Mouse (Mus musculus): Measurements from ENCODE around the gene Scarf2. TPM values are rescaled to one million over a fixed set of nuclear protein-coding genes. Genes with fewer than 3 reads are reported as not detected.

The Scarf2 gene
- polyA plus RNA-seq, 1 experiment from 2014 or later: 7.3 TPM

DNA sequence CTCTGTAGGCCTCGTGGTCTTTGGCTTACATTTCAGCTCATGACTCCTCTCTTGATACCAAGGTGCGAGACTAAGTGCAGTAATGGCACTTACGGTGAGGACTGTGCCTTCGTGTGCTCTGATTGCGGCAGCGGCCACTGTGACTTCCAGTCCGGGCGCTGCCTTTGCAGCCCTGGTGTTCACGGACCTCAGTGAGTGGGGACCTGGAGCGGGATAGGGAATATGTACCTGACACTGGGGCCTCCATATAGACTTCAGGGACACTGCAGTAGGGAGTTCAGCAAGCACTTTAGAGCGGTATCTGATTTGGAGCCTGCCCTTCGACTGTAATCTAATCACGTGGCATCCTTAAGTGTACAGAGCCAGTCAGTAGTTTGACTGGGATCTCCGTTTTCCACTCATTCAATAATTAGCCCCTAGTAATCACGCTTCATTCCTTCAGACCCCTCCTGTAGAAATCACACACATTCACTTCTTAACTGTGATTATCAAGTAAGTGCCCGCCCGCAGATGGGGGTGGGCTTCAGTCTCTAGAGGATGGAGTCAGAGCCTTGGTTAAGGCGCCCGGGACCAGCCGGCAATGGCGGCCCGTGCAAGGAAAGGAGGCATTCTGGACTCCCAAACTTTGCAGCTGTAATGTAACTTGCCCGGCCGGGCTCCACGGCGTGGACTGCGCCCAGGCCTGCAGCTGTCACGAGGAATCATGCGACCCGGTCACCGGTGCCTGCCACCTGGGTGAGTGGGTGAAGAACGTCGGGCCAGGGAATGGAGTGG is 6.8 kb downstream of the Scarf2 start:
- 45% methylated on average over 33 of the region's 33 CpGs for WGBS
- H3K4me2 ChIP-seq (ENCODE audit: low read depth, low read length): peak overlapping the region; percentile 66
- peak overlapping the region; percentile 37 for H3K4me3 ChIP-seq (replicated peaks; ENCODE audit: low read length)
- 0 out of 2 replicates have a peak, but pooled peaks cover 4% of the 10 kb centered on the region for H3K36me3 ChIP-seq (ENCODE audit: control insufficient read depth, insufficient read depth, low read length)
- peaks cover 71% of the 10 kb centered on the region for H3K4me1 ChIP-seq (ENCODE audit: control insufficient read depth, insufficient read depth, low read length)
- H3K27me3 ChIP-seq (ENCODE audit: control insufficient read depth, insufficient read depth, low read length): peaks cover 43% of the 10 kb centered on the region
- no peak for ATAC-seq (ENCODE audit: insufficient read depth, low FRiP score)
- no peaks in the 10 kb centered on the region for H3K9me3 ChIP-seq (replicated peaks; ENCODE audit: control insufficient read depth, low read length)
- H3K9ac ChIP-seq (ENCODE audit: low read length): peak overlapping the region; percentile 41
- H3K27ac ChIP-seq (ENCODE audit: low read length): no peak overlapping the region

DNA sequence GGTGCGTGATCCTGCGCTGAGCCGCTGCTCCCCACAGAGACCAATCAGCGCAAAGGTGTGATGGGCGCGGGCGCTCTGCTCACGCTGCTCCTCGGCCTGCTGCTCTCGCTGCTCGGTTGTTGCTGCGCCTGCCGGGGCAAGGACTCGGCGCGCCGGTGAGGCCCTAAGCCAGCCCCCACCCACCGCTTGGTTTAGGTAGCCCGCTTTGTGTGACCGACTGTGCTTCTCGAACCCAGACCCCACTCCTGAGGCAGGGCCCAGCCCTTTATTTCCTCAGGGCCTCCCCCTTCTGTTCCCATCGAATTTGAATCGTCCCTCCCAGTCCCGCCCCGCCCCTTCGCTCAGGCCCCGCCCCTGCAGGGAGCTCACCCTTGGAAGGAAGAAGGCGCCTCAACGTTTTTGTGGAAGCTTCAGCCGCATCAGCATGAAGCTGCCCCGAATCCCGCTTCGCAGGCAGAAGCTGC is 7.4 kb downstream of the Scarf2 start:
- Histone ChIP-seq H3K9me3 (replicated peaks; ENCODE audit: control insufficient read depth, low read length) (no peaks in the 10 kb centered on the region), H3K27ac (ENCODE audit: low read length) (no peak overlapping the region), H3K27me3 (ENCODE audit: control insufficient read depth, insufficient read depth, low read length) (peaks cover 39% of the 10 kb centered on the region), H3K4me3 (replicated peaks; ENCODE audit: low read length) (peak overlapping the region; percentile 37), H3K9ac (ENCODE audit: low read length) (peak overlapping the region; percentile 41; the same call in 1 of the 2 replicates), H3K36me3 (ENCODE audit: control insufficient read depth, insufficient read depth, low read length) (0 out of 2 replicates have a peak, but pooled peaks cover 4% of the 10 kb centered on the region), H3K4me2 (ENCODE audit: low read depth, low read length) (peak overlapping the region; percentile 66), H3K4me1 (ENCODE audit: control insufficient read depth, insufficient read depth, low read length) (peaks cover 72% of the 10 kb centered on the region)
- peak; percentile 26; the same call in 1 of the 2 replicates for ATAC-seq (ENCODE audit: insufficient read depth, low FRiP score)
- 23% methylated on average over 33 of the region's 33 CpGs for whole genome bisulfite sequencing

DNA sequence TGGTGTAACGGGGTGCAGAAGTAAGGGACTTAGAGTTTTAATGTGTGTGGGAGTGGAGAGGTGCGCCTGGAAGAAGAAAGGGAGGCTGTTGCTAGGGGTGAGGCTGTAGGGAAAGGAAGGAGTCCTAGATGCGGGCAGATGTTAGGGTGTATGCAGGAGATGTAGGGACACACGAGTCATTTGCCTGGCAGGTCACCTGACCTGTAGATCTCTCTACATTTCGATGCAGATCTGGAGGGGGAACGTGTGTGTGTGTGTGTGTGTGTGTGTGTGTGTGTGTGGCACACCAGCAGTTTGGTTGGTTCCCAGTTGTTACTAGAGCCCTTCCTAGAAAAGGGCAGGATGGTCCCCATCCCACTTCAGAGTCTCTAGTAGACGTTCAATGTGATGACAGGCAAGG is 7.9 kb downstream of the Scarf2 start:
- Histone ChIP-seq H3K9me3 (replicated peaks; ENCODE audit: control insufficient read depth, low read length) (no peaks in the 10 kb centered on the region), H3K9ac (ENCODE audit: low read length) (no peak overlapping the region), H3K4me1 (ENCODE audit: control insufficient read depth, insufficient read depth, low read length) (peaks cover 70% of the 10 kb centered on the region), H3K4me3 (replicated peaks; ENCODE audit: low read length) (peak overlapping the region; percentile 37), H3K27me3 (ENCODE audit: control insufficient read depth, insufficient read depth, low read length) (peaks cover 37% of the 10 kb centered on the region), H3K36me3 (ENCODE audit: control insufficient read depth, insufficient read depth, low read length) (0 out of 2 replicates have a peak, but pooled peaks cover 4% of the 10 kb centered on the region), H3K27ac (ENCODE audit: low read length) (no peak overlapping the region), H3K4me2 (ENCODE audit: low read depth, low read length) (peak overlapping the region; percentile 66)
- WGBS: 43% methylated on average over 7 of the region's 7 CpGs
- no peak for ATAC-seq (ENCODE audit: insufficient read depth, low FRiP score)

DNA sequence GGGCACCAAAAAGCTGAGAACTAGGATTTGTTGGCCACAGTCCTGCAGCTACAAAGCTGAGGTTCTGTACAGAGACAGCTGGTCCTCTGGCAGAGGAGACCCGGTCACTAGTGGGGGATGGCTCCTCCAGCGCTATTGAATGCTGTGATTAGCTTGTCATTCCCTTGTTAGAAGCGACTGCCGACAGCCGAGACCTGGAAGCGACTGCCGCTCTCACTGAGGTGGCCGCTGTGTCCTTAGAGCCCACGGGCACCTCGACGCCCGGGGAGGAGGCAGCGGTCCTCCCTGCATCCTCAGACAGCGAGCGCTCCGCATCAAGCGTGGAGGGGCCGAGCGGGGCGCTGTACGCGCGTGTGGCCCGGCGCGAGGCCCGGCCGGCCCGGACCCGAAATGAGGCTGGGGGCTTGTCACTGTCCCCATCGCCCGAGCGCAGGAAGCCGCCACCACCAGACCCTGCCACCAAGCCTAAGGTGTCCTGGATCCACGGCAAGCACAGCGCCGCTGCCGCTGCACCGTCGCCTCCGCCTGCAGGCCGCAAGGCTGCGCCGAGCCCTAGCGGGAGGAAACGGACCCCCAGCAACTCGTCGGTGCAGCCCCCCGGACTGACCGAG is 9.6 kb downstream of the Scarf2 start:
- no peak for ATAC-seq (ENCODE audit: insufficient read depth, low FRiP score)
- peak overlapping the region; percentile 46 for H3K4me3 ChIP-seq (replicated peaks; ENCODE audit: low read length)
- H3K27ac ChIP-seq (ENCODE audit: low read length): 0 out of 2 replicates have a peak overlapping the region, but pooled peaks have one; percentile 51
- H3K9me3 ChIP-seq (replicated peaks; ENCODE audit: control insufficient read depth, low read length): no peaks in the 10 kb centered on the region
- WGBS: 23% methylated on average over 50 of the region's 50 CpGs
- H3K4me2 ChIP-seq (ENCODE audit: low read depth, low read length): peak overlapping the region; percentile 59
- H3K4me1 ChIP-seq (ENCODE audit: control insufficient read depth, insufficient read depth, low read length): peaks cover 63% of the 10 kb centered on the region
- peak overlapping the region; percentile 73 for H3K9ac ChIP-seq (ENCODE audit: low read length)
- peaks cover 30% of the 10 kb centered on the region for H3K27me3 ChIP-seq (ENCODE audit: control insufficient read depth, insufficient read depth, low read length)
- H3K36me3 ChIP-seq (ENCODE audit: control insufficient read depth, insufficient read depth, low read length): 0 out of 2 replicates have a peak, but pooled peaks cover 4% of the 10 kb centered on the region

DNA sequence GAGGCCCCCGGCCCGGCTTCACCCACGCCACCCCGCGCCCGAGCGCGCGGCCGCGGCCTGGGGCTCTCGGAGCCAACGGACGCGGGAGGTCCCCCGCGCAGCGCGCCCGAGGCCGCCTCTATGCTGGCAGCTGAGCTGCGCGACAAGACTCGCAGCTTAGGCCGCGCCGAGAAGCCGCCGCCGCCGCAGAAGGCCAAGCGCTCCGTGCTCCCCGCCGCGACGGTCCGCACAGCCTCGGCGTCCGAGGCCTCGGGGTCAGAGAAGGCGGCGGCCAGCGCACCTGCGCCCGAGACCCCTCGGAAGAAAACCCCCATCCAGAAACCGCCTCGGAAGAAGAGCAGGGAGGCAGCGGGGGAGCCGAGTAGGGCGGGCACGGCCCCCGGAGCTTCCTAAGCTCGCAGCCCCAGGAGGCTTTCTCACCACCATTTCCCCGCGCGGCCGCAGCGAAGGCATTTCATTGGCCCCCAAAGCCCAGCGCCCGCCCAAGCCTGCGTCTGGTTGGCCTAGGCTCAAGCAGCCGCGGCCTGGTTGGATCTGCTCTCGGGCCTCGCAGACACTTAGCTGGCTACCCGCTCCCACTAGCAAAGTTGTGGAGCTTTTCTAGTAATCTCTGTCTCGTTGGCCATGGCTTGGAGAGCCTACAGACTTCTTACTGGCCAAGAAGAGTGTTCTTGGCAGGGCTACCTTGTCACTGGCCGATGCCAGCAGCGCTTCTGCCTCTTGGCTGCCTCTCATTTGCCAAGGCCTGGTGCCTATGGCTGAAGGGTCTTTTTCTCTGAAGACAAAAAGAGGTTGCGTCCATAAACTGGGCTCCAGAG is 10.3 kb downstream of the Scarf2 start:
- Histone ChIP-seq H3K9ac (ENCODE audit: low read length) (peak overlapping the region; percentile 73), H3K4me1 (ENCODE audit: control insufficient read depth, insufficient read depth, low read length) (peaks cover 56% of the 10 kb centered on the region), H3K27ac (ENCODE audit: low read length) (peak overlapping the region; percentile 51; the same call in 1 of the 2 replicates), H3K36me3 (ENCODE audit: control insufficient read depth, insufficient read depth, low read length) (0 out of 2 replicates have a peak, but pooled peaks cover 4% of the 10 kb centered on the region), H3K9me3 (replicated peaks; ENCODE audit: control insufficient read depth, low read length) (no peaks in the 10 kb centered on the region), H3K27me3 (ENCODE audit: control insufficient read depth, insufficient read depth, low read length) (peaks cover 22% of the 10 kb centered on the region), H3K4me2 (ENCODE audit: low read depth, low read length) (peak overlapping the region; percentile 59), H3K4me3 (replicated peaks; ENCODE audit: low read length) (peak overlapping the region; percentile 46)
- 13% methylated on average over 73 of the region's 73 CpGs for WGBS
- ATAC-seq (ENCODE audit: insufficient read depth, low FRiP score): peak; percentile 60; the same call in 1 of the 2 replicates

DNA sequence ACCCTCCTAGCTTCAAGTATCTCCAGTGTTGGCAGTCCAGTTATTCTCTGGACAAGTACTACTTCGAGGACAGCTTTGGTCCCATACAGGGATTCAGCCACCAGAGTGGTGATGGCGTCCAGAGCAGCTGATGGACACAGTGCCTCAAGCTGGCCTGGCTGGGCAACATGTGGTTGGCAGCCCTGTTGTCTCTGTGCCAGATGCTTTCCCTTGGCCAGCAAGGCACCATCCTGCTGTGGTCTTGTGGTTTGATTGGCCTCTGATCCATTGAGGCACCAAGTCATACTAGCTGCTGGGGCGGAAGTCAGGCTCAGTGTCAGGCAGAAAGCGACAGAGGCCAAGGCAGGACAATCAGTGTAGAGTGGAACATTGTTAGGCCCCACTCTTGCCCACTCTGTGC is 12.0 kb downstream of the Scarf2 start:
- Histone ChIP-seq H3K36me3 (ENCODE audit: control insufficient read depth, insufficient read depth, low read length) (no peaks in the 10 kb centered on the region), H3K9me3 (replicated peaks; ENCODE audit: control insufficient read depth, low read length) (no peaks in the 10 kb centered on the region), H3K4me2 (ENCODE audit: low read depth, low read length) (no peak overlapping the region), H3K27ac (ENCODE audit: low read length) (peak overlapping the region; percentile 48), H3K4me1 (ENCODE audit: control insufficient read depth, insufficient read depth, low read length) (peaks cover 38% of the 10 kb centered on the region), H3K4me3 (replicated peaks; ENCODE audit: low read length) (no peak overlapping the region), H3K27me3 (ENCODE audit: control insufficient read depth, insufficient read depth, low read length) (peaks cover 10% of the 10 kb centered on the region), H3K9ac (ENCODE audit: low read length) (no peak overlapping the region)
- no peak for ATAC-seq (ENCODE audit: insufficient read depth, low FRiP score)
- WGBS: 84% methylated on average over 4 of the region's 4 CpGs

DNA sequence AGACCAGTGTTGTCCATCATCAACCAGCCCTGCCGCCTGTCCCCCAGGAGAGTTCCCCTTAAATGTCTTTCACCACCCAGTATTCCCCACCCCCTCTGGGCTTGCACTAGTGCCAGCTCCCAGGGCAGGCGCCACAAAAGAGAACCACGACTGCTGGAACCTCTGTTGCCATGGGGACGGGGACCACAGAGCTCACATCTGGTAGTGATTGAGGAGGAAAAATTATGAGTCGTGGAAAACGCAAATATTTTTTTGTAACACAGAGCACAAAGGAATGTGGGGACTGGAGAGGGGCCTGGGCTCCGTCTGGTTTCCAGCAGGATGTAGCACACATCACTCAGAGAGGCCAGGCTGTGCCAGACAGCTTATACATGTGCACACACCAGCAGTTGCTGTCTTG is 12.6 kb downstream of the Scarf2 start:
- H3K4me1 ChIP-seq (ENCODE audit: control insufficient read depth, insufficient read depth, low read length): peaks cover 33% of the 10 kb centered on the region
- no peak overlapping the region for H3K4me3 ChIP-seq (replicated peaks; ENCODE audit: low read length)
- 18% methylated on average over 7 of the region's 7 CpGs for whole genome bisulfite sequencing
- H3K27ac ChIP-seq (ENCODE audit: low read length): peak overlapping the region; percentile 48
- peak; percentile 56; the same call in 1 of the 2 replicates for ATAC-seq (ENCODE audit: insufficient read depth, low FRiP score)
- H3K27me3 ChIP-seq (ENCODE audit: control insufficient read depth, insufficient read depth, low read length): peaks cover 10% of the 10 kb centered on the region
- no peak overlapping the region for H3K4me2 ChIP-seq (ENCODE audit: low read depth, low read length)
- H3K9me3 ChIP-seq (replicated peaks; ENCODE audit: control insufficient read depth, low read length): no peaks in the 10 kb centered on the region
- H3K9ac ChIP-seq (ENCODE audit: low read length): no peak overlapping the region
- no peaks in the 10 kb centered on the region for H3K36me3 ChIP-seq (ENCODE audit: control insufficient read depth, insufficient read depth, low read length)

DNA sequence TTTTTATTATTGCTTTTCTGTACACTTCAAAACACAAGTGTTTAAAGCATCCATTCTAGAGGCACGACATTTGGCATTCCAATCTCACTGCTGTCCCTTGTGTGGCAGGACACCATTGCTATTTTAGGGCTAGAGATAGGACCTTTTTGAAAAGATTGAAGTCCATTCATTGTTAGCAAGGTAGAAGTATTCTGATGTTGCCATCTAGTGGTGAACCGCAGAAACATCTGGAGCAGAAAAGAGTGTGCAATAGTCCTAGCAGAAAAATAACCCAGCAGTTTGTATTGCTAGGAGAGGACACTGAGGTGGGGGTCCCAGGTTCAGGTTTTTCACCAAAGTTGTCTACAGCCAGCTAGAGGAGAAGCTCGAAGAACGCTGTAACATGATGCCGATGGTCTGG is 15.0 kb downstream of the Scarf2 start:
- no peak overlapping the region for H3K4me2 ChIP-seq (ENCODE audit: low read depth, low read length)
- no peaks in the 10 kb centered on the region for H3K36me3 ChIP-seq (ENCODE audit: control insufficient read depth, insufficient read depth, low read length)
- WGBS: 6% methylated on average over 5 of the region's 5 CpGs
- ATAC-seq (ENCODE audit: insufficient read depth, low FRiP score): no peak
- no peak overlapping the region for H3K9ac ChIP-seq (ENCODE audit: low read length)
- no peaks in the 10 kb centered on the region for H3K9me3 ChIP-seq (replicated peaks; ENCODE audit: control insufficient read depth, low read length)
- H3K4me3 ChIP-seq (replicated peaks; ENCODE audit: low read length): no peak overlapping the region
- H3K27ac ChIP-seq (ENCODE audit: low read length): no peak overlapping the region
- peaks cover 17% of the 10 kb centered on the region for H3K4me1 ChIP-seq (ENCODE audit: control insufficient read depth, insufficient read depth, low read length)
- H3K27me3 ChIP-seq (ENCODE audit: control insufficient read depth, insufficient read depth, low read length): 0 out of 2 replicates have a peak, but pooled peaks cover 2% of the 10 kb centered on the region

Measured in stomach, embryonic 16.5 days (tissue).